Mouse (Mus musculus) spleen, adult 2 months (tissue): ENCODE results near the gene H2al1m. TPM values are rescaled to one million over a fixed set of nuclear protein-coding genes. Genes with fewer than 3 reads are reported as not detected.
"Not testable (repeated sequence)": the region's sequence is repeated elsewhere in the genome, so short reads cannot be mapped to it uniquely, and the experiment has no call there.

Experiments
- DNase-seq, 2 experiments: peaks; one replicate each; pipeline versions ENCODE4 v3.0.0 to v3.0.0-alpha.2; 2012 to 2021; ENCODE audit warnings: low spot score in 2 of 2, low read depth in 1 of 2
- H3K27ac ChIP-seq: fragments of 200-500 bp; 2 replicates; pipeline ENCODE4 v1.5.1; 2012; ENCODE audit warnings: low read length, inconsistent platforms; ENCODE audit not compliant: insufficient read depth
- H3K27me3 ChIP-seq: fragments of 200-500 bp; 2 replicates; pipeline ENCODE4 v1.6.1; 2012; ENCODE audit warnings: mild to moderate bottlenecking, moderate library complexity, low read length, inconsistent platforms; ENCODE audit not compliant: control insufficient read depth, insufficient read depth
- H3K36me3 ChIP-seq: fragments of 200-500 bp; 2 replicates; pipeline ENCODE4 v1.6.1; 2012; ENCODE audit warnings: mild to moderate bottlenecking, low read length, inconsistent platforms; ENCODE audit not compliant: control insufficient read depth, insufficient read depth
- H3K4me1 ChIP-seq: fragments of 200-500 bp; 2 replicates; pipeline ENCODE4 v1.6.1; 2011; ENCODE audit warnings: inconsistent platforms; ENCODE audit not compliant: control insufficient read depth, insufficient read depth, insufficient read length
- H3K4me3 ChIP-seq: fragments of 200-500 bp; 2 replicates; pipeline ENCODE4 v1.5.1; 2011; ENCODE audit warnings: mild to moderate bottlenecking, inconsistent platforms; ENCODE audit not compliant: insufficient read depth, insufficient read length; ENCODE audit errors: extremely low read depth
- CTCF ChIP-seq: fragments of 200-500 bp; IDR thresholded peaks from 2 replicates; pipeline ENCODE4 v1.5.1; 2011; ENCODE audit warnings: mild to moderate bottlenecking, inconsistent platforms; ENCODE audit not compliant: insufficient read depth, insufficient read length, insufficient replicate concordance; ENCODE audit errors: extremely low read depth
- POLR2A ChIP-seq: fragments of 200-500 bp; IDR thresholded peaks from 2 replicates; pipeline ENCODE4 v1.6.1; 2011; ENCODE audit warnings: low read depth, low read length, inconsistent platforms
- WGBS: fragments of 180-500 bp; shearing (Covaris S2); methylation state at CpG from one replicate; pipeline ENCODE4 v1.1.7; 2018; 5-methylcytosine and 5-hydroxymethylcytosine counted together
- polyA plus RNA-seq: library from polyadenylated mRNA; depleted of rRNA; stranded (reverse); fragments of >200 nt; gene quantifications from 2 replicates; pipeline ENCODE4 v1.2.3, GENCODE M21; 2012; rRNA removed

H2al1m gene
- 0.37 and 0.93 TPM in 2 replicates for polyA plus RNA-seq

- not testable (repeated sequence) for H3K36me3 ChIP-seq, H3K4me1 ChIP-seq, H3K27ac ChIP-seq, H3K27me3 ChIP-seq, H3K4me3 ChIP-seq, DNase-seq
- no CpG with 5 or more reads among the region's 1 CpGs for WGBS
Measured at GRCm38 (mm10) chrX:9283464-9283863, at the start of gene H2al1m. Gene H2al1m, plus strand, starts transcription at chrX:9283764.

GRCm38 (mm10) chrX:9240737-9241591 is 42.6 kb upstream of the H2al1m start:
- TF ChIP-seq POLR2A (no peak), CTCF (no peak)
- Histone ChIP-seq H3K27me3 (no peaks in the 10 kb centered on the region), H3K4me1 (no peaks in the 10 kb centered on the region; the same call in 1 of the 2 replicates), H3K4me3 (no peak overlapping the region), H3K36me3 (no peaks in the 10 kb centered on the region), H3K27ac (no peak overlapping the region)
- no peak for DNase-seq
- 72% methylated on average over 5 of the region's 5 CpGs for WGBS

GRCm38 (mm10) chrX:9243381-9243864 is 40.1 kb upstream of the H2al1m start:
- no peak overlapping the region for H3K27ac ChIP-seq
- 41% methylated on average over 8 of the region's 8 CpGs for WGBS
- TF ChIP-seq POLR2A (no peak), CTCF (no peak)
- no peaks in the 10 kb centered on the region for H3K36me3 ChIP-seq
- H3K4me3 ChIP-seq = no peak overlapping the region
- H3K4me1 ChIP-seq = no peaks in the 10 kb centered on the region; the same call in 1 of the 2 replicates
- H3K27me3 ChIP-seq = no peaks in the 10 kb centered on the region
- no peak for DNase-seq

- Histone ChIP-seq H3K27ac (no peak overlapping the region), H3K27me3 (no peaks in the 10 kb centered on the region), H3K4me3 (no peak overlapping the region), H3K4me1 (no peaks in the 10 kb centered on the region; the same call in 1 of the 2 replicates), H3K36me3 (no peaks in the 10 kb centered on the region)
- no peak for TF ChIP-seq CTCF
- no peak for TF ChIP-seq POLR2A
- 55% methylated on average over 12 of the region's 12 CpGs for WGBS
- DNase-seq = no peak
Measured at GRCm38 (mm10) chrX:9244603-9245336, 38.8 kb upstream of the H2al1m start.

GRCm38 (mm10) chrX:9248911-9249310 is 34.7 kb upstream of the H2al1m start:
- Histone ChIP-seq H3K4me1 (no peaks in the 10 kb centered on the region), H3K36me3 (no peaks in the 10 kb centered on the region), H3K27me3 (no peaks in the 10 kb centered on the region), H3K27ac (no peak overlapping the region), H3K4me3 (no peak overlapping the region)
- WGBS = 83% methylated on average over 5 of the region's 5 CpGs
- DNase-seq = no peak
- no peak for TF ChIP-seq POLR2A
- TF ChIP-seq CTCF = no peak

- no peaks in the 10 kb centered on the region for H3K36me3 ChIP-seq
- H3K27ac ChIP-seq = no peak overlapping the region
- no peak overlapping the region for H3K4me3 ChIP-seq
- no peaks in the 10 kb centered on the region for H3K27me3 ChIP-seq
- WGBS = 41% methylated on average over 10 of the region's 10 CpGs
- H3K4me1 ChIP-seq = no peaks in the 10 kb centered on the region
- TF ChIP-seq CTCF = no peak
- TF ChIP-seq POLR2A = no peak
- no peak for DNase-seq
Measured at GRCm38 (mm10) chrX:9253990-9254389, 29.6 kb upstream of the H2al1m start.

- Histone ChIP-seq H3K4me3 (no peak overlapping the region), H3K36me3 (no peaks in the 10 kb centered on the region), H3K4me1 (no peaks in the 10 kb centered on the region), H3K27me3 (no peaks in the 10 kb centered on the region), H3K27ac (no peak overlapping the region)
- no peak for TF ChIP-seq CTCF
- no peak for TF ChIP-seq POLR2A
- WGBS = 93% methylated on average over 3 of the region's 3 CpGs
- no peak for DNase-seq
Measured at GRCm38 (mm10) chrX:9254901-9255300, 28.7 kb upstream of the H2al1m start.
